Mouse (Mus musculus) left cerebral cortex, postnatal 4 days (tissue): ENCODE measurements around the gene Tbc1d1. TPM values are rescaled to one million over a fixed set of nuclear protein-coding genes. Genes with fewer than 3 reads are reported as not detected.

Experiments used
- microRNA-seq: library from miRNA; unstranded; fragments of <30 nt; microRNA quantifications from one replicate; pipeline ENCODE4 v1.2.0, GENCODE M21; 2022
- total RNA-seq, 2 experiments: library from RNA; stranded (reverse); gene quantifications; 2 replicates each; pipeline ENCODE4 v1.2.3; 2021

Gene Tbc1d1
- total RNA-seq, 2 experiments from 2014 or later, result 12.9 to 14.3 TPM

Small RNA genes within 50 kb of the gene (microRNA-seq; reads per million reads assigned to microRNA genes)
- gene Gm22395, result not detected

Other genes with a start within 250 kb of the Tbc1d1 start
- 10 to 100 TPM; 12.1 to 12.8 TPM for gene Rell1, start 187.4 kb upstream of the Tbc1d1 start, total RNA-seq
- 10 to 100 TPM; 14.5 to 16.4 TPM for gene Pgm2, start 63.4 kb upstream of the Tbc1d1 start, total RNA-seq